Comparison of ENCODE assay signal across 25 mouse cellular contexts in the genomic region with DNA sequence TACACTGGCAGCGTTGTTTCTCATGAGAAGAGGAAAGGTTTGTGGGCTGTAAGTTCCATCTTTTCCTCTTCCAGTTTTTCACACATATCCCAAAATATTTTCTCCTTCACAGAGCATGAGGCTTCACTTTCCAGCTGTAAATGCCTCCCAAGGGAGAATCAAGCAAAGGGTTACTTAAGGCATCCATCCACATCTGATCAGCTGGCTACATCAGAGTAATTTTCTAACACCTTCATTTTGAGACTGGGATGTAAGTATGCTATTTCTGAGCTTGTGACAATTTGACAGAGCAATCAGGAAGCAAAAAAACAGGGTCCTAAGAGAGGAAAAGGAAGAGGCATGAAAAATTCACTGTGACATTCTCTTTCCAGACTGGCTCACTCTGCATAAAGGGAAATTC. TPM values are rescaled to one million over a fixed set of nuclear protein-coding genes. Genes with fewer than 3 reads are reported as not detected.
A peak's percentile ranks its signal among the peaks of the same experiment; 100 is the strongest.
DNase-seq lines count a peak whose midpoint lies in the region; ATAC-seq and TF ChIP-seq lines count a peak whose summit lies in the region.
"Had no signal": no experiment of that assay in that cellular context is flagged by ENCODE, and none has a peak within 500 bp of the region (broad histone marks: within the 10 kb centered on the region; RNA-seq: fewer than 3 reads in every experiment).

No protein-coding gene starts in this region.

- intact Hi-C loops in left cerebral cortex, adult 2 months (cut with DNase I) = no loop called here
- intact Hi-C loops in left cerebral cortex, postnatal 4 days (cut with DNase I) = no loop called here

- 0 out of 2 replicates have a peak overlapping the region, but pooled peaks have one; percentile 22 for H3K27ac ChIP-seq in heart, embryonic 13.5 days (replicated peaks)
- H3K27ac ChIP-seq in left cerebral cortex, adult 2 months = peak overlapping the region; percentile 82
- H3K27ac ChIP-seq in cortical plate, adult 2 months (ENCODE audit: insufficient read depth, low read length) = peak overlapping the region; percentile 41
- no peak overlapping the region for H3K27ac ChIP-seq in forebrain, embryonic 13.5 days
- H3K27ac ChIP-seq: embryonic facial prominence, embryonic 13.5 days; embryonic facial prominence, embryonic 15.5 days; forebrain, embryonic 10.5 days; forebrain, embryonic 12.5 days; forebrain, embryonic 15.5 days had no signal

- peaks cover 18% of the 10 kb centered on the region for H3K4me1 ChIP-seq in heart, embryonic 13.5 days
- peaks cover 7% of the 10 kb centered on the region for H3K4me1 ChIP-seq in cortical plate, adult 2 months (ENCODE audit: control insufficient read depth, insufficient read depth, low read length)
- no peaks in the 10 kb centered on the region for H3K4me1 ChIP-seq in forebrain, embryonic 13.5 days
- H3K4me1 ChIP-seq: embryonic facial prominence, embryonic 13.5 days; embryonic facial prominence, embryonic 15.5 days; forebrain, embryonic 10.5 days; forebrain, embryonic 12.5 days; forebrain, embryonic 15.5 days had no signal

- peaks cover 90% of the 10 kb centered on the region for H3K36me3 ChIP-seq in heart, embryonic 13.5 days
- peaks cover 71% of the 10 kb centered on the region for H3K36me3 ChIP-seq in forebrain, embryonic 13.5 days (ENCODE audit: poor library complexity, severe bottlenecking)

- no peak for DNase-seq in heart, adult 18-20 months
- DNase-seq in left cerebral cortex, adult 2 months (ENCODE audit: extremely low spot score in 1 of 2, low spot score in 2 of 2) = no peak
- DNase-seq in left cerebral cortex, postnatal 4 days = no peak
- peak; percentile 84 for DNase-seq in brain, adult 2 months (ENCODE audit: low read depth, low spot score)
- DNase-seq in adrenal gland, postnatal 25 days = no peak
- DNase-seq: adrenal gland, adult 8-10 months; adrenal gland, postnatal 14 days; cerebellum, adult 11-12 months; cerebellum, adult 2 months; cerebellum, adult 9-10 months; cerebellum, postnatal 10 days; cerebellum, postnatal 25 days; embryo, embryonic 11 days; forebrain, postnatal 0 days had no signal

- TF ChIP-seq POLR2A in cortical plate, adult 2 months (IDR thresholded peaks at IDR 0.05; ENCODE audit: extremely low read depth, insufficient read depth, low read length) = no peak

- H3K9me3 ChIP-seq in heart, embryonic 13.5 days = no peaks in the 10 kb centered on the region
- H3K9me3 ChIP-seq in forebrain, embryonic 13.5 days (replicated peaks) = no peaks in the 10 kb centered on the region
- H3K9me3 ChIP-seq: embryonic facial prominence, embryonic 13.5 days; embryonic facial prominence, embryonic 15.5 days; forebrain, embryonic 10.5 days; forebrain, embryonic 12.5 days; forebrain, embryonic 15.5 days had no signal

- ATAC-seq in heart, embryonic 13.5 days (ENCODE audit: extremely low read depth, insufficient number of reproducible peaks, low FRiP score, low TSS enrichment) = no peak
- no peak for ATAC-seq in forebrain, embryonic 13.5 days
- ATAC-seq: activated CD4-positive, CD25-positive, alpha-beta regulatory T cell, adult 4 months; forebrain, embryonic 15.5 days; forebrain, postnatal 0 days; Patski had no signal

- no peak overlapping the region for H3K4me3 ChIP-seq in heart, embryonic 13.5 days
- H3K4me3 ChIP-seq in left cerebral cortex, adult 2 months = no peak overlapping the region
- H3K4me3 ChIP-seq in cortical plate, adult 2 months (ENCODE audit: insufficient read depth, low read length) = no peak overlapping the region
- no peak overlapping the region for H3K4me3 ChIP-seq in forebrain, embryonic 13.5 days
- H3K4me3 ChIP-seq: embryonic facial prominence, embryonic 13.5 days; embryonic facial prominence, embryonic 15.5 days; erythroblast, embryonic 14.5 days; forebrain, embryonic 10.5 days; forebrain, embryonic 12.5 days; forebrain, embryonic 15.5 days had no signal

- H3K4me2 ChIP-seq in heart, embryonic 13.5 days = no peak overlapping the region
- no peak overlapping the region for H3K4me2 ChIP-seq in forebrain, embryonic 13.5 days
- H3K4me2 ChIP-seq: embryonic facial prominence, embryonic 13.5 days; embryonic facial prominence, embryonic 15.5 days; forebrain, embryonic 12.5 days; forebrain, embryonic 15.5 days had no signal

- 76% methylated on average over 1 of the region's 1 CpGs for WGBS in heart, embryonic 13.5 days
- 81% methylated on average over 1 of the region's 1 CpGs for WGBS in forebrain, embryonic 13.5 days

- H3K9ac ChIP-seq in heart, embryonic 13.5 days = no peak overlapping the region
- H3K9ac ChIP-seq in forebrain, embryonic 13.5 days = no peak overlapping the region
- H3K9ac ChIP-seq: embryonic facial prominence, embryonic 13.5 days; embryonic facial prominence, embryonic 15.5 days; forebrain, embryonic 12.5 days; forebrain, embryonic 15.5 days; forebrain, postnatal 0 days had no signal

- no peaks in the 10 kb centered on the region for H3K27me3 ChIP-seq in heart, embryonic 13.5 days (replicated peaks)
- no peaks in the 10 kb centered on the region for H3K27me3 ChIP-seq in forebrain, embryonic 13.5 days
- H3K27me3 ChIP-seq: embryonic facial prominence, embryonic 13.5 days; embryonic facial prominence, embryonic 15.5 days; forebrain, embryonic 12.5 days; forebrain, embryonic 15.5 days; Patski had no signal

- no peak for TF ChIP-seq CTCF in left cerebral cortex, adult 2 months (IDR thresholded peaks at IDR 0.05)
- TF ChIP-seq CTCF in cortical plate, adult 2 months (IDR thresholded peaks at IDR 0.05; ENCODE audit: extremely low read depth, insufficient read depth, low read length) = no peak

RNA-seq across cellular contexts. Expression of gene Ide, which starts 55.9 kb away (rescaled TPM):
- 52.5 and 59.0 TPM in 2 replicates for polyA plus RNA-seq in heart, embryonic 13.5 days (2015; fragmentation: Nextera tagmentation; extraction: Ambion mirVana)
- 10 to 100 TPM; 59.2 to 97.0 TPM for total RNA-seq in heart, adult 18-20 months (2021)
- total RNA-seq in left cerebral cortex, adult 2 months (2021) = 10 to 100 TPM; 37.8 to 57.2 TPM
- total RNA-seq in left cerebral cortex, postnatal 4 days (2021) = 10 to 100 TPM; 43.3 to 48.0 TPM
- 29.2 and 30.9 TPM in 2 replicates for polyA plus RNA-seq in cortical plate, adult 2 months (2012; rRNA removed)
- 36.8 and 45.1 TPM in 2 replicates for polyA plus RNA-seq in forebrain, embryonic 13.5 days (2015; fragmentation: Nextera tagmentation; extraction: Ambion mirVana)
- 86.1 and 149 TPM in 2 replicates for total RNA-seq in adrenal gland, postnatal 25 days (2021)
